Mouse (Mus musculus): ENCODE data around the gene Ppp1r16b. TPM values are rescaled to one million over a fixed set of nuclear protein-coding genes. Genes with fewer than 3 reads are reported as not detected.
A peak's percentile ranks its signal among the peaks of the same experiment; 100 is the strongest.

Gene Ppp1r16b
- polyA plus RNA-seq, 1 experiment from 2014 or later, result 30.6 TPM

DNA sequence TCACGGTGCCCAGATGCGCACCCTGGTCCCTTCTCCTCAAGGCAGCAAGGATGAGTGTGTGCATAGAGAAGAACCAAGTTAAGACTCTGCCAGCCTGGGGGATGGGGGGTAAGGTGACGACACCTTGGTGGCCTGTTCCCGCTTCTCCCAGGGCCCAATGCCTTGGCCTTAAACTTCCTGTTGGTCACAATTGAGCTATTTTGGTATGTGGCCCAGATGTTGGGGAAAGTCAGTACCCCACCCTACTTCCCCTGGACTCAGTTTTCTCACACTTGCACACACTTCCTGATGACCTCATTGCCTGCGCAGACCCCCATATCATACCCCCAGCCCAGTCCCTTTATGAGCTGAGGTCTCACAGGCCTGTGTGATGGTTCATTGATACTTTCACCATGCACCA, 23.9 kb downstream of the Ppp1r16b start:
- no peaks in the 10 kb centered on the region for H3K9me3 ChIP-seq (ENCODE audit: low read length)
- no peaks in the 10 kb centered on the region for H3K27me3 ChIP-seq (replicated peaks; ENCODE audit: insufficient read depth, low read length)
- TF ChIP-seq EP300 (IDR thresholded peaks at IDR 0.05) (peak; percentile 44; the same call in 1 of the 2 replicates), CTCF (IDR thresholded peaks at IDR 0.05) (no peak)
- H3K4me1 ChIP-seq (ENCODE audit: insufficient read depth, low read depth, low read length), result no peaks in the 10 kb centered on the region
- no peak overlapping the region for H3K4me2 ChIP-seq (replicated peaks; ENCODE audit: low read depth, low read length)
- H3K27ac ChIP-seq (ENCODE audit: low read length), result peak overlapping the region; percentile 68
- DNase-seq (ENCODE audit: low spot score) (peak; percentile 38), ATAC-seq (peak; percentile 53)
- H3K4me3 ChIP-seq (ENCODE audit: low read depth, low read length), result no peak overlapping the region
- WGBS, result 70% methylated on average over 5 of the region's 5 CpGs
- H3K9ac ChIP-seq (replicated peaks; ENCODE audit: low read depth), result no peak overlapping the region
- H3K36me3 ChIP-seq (ENCODE audit: insufficient read depth, low read length), result no peaks in the 10 kb centered on the region

DNA sequence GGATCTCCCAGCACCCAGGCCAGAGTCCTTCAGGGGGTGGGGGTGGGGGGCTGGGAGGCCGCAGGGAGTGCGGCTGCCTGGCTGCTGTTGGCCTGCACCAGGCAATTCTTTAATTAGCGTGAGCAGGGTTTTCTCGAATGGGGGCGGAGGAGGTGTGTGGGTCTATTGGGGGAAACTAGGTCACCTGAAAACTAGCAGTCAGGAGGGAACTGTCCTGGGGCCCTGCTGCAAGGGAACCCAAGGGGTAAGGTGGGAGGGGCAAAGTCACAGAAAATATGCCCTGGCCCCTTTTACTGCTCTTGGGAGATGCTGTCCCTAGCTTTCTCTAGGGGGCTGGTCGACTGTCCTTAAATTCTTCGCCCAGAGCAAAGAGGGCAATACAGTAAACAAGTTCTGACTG, 24.4 kb downstream of the Ppp1r16b start:
- DNase-seq (ENCODE audit: low spot score) (no peak), ATAC-seq (no peak)
- no peaks in the 10 kb centered on the region for H3K4me1 ChIP-seq (ENCODE audit: insufficient read depth, low read depth, low read length)
- H3K9ac ChIP-seq (replicated peaks; ENCODE audit: low read depth), result no peak overlapping the region
- H3K4me3 ChIP-seq (ENCODE audit: low read depth, low read length), result no peak overlapping the region
- H3K9me3 ChIP-seq (ENCODE audit: low read length), result no peaks in the 10 kb centered on the region
- no peaks in the 10 kb centered on the region for H3K27me3 ChIP-seq (replicated peaks; ENCODE audit: insufficient read depth, low read length)
- no peak overlapping the region for H3K27ac ChIP-seq (ENCODE audit: low read length)
- 73% methylated on average over 7 of the region's 7 CpGs for WGBS
- H3K36me3 ChIP-seq (ENCODE audit: insufficient read depth, low read length), result no peaks in the 10 kb centered on the region
- H3K4me2 ChIP-seq (replicated peaks; ENCODE audit: low read depth, low read length), result no peak overlapping the region
- no peak for TF ChIP-seq CTCF (IDR thresholded peaks at IDR 0.05)
- TF ChIP-seq EP300 (IDR thresholded peaks at IDR 0.05), result no peak

DNA sequence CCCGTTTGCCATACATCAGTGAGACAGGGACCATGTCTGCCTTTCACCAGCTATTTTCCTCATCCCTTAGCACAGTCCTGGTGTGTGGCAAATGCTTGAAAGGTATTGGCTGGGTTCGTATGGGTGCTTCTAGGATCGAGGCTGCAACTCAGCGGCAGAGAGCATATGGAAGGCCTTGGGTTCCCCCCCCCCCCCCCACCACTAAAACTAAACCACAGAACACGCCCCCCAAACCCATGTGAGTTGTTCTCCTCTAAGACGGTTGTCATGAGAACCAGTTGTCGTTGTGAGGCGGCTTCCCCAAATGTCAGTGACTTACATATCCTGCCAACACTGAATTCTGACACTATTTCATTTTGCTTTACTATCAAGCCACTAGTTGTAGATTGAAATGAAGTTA, 24.9 kb downstream of the Ppp1r16b start:
- 48% methylated on average over 8 of the region's 8 CpGs for WGBS
- Histone ChIP-seq H3K9me3 (ENCODE audit: low read length) (no peaks in the 10 kb centered on the region), H3K9ac (replicated peaks; ENCODE audit: low read depth) (no peak overlapping the region), H3K4me1 (ENCODE audit: insufficient read depth, low read depth, low read length) (no peaks in the 10 kb centered on the region), H3K36me3 (ENCODE audit: insufficient read depth, low read length) (no peaks in the 10 kb centered on the region), H3K27me3 (replicated peaks; ENCODE audit: insufficient read depth, low read length) (no peaks in the 10 kb centered on the region), H3K4me2 (replicated peaks; ENCODE audit: low read depth, low read length) (no peak overlapping the region), H3K27ac (ENCODE audit: low read length) (no peak overlapping the region), H3K4me3 (ENCODE audit: low read depth, low read length) (no peak overlapping the region)
- no peak for ATAC-seq
- DNase-seq (ENCODE audit: low spot score), result no peak
- TF ChIP-seq EP300 (IDR thresholded peaks at IDR 0.05) (no peak), CTCF (IDR thresholded peaks at IDR 0.05) (no peak)

DNA sequence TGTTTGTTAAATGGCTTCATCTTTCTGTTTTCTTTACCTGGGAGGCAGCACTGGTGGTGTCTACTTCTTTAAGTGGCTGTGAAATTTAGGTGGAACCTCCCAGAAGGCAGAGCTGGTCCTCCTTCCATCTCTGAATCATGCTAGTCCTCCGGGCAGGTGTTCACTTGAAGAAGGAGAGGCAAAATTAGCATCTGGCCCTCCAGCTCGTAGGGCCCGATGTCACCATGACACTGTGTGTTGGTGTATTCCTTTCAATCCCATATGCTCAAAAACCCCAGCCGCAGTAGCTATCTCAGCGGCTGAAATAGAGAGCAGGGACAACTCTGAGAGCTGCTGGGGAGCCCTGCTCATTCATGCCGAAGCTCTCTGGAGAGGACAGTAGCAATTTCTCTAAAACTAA, 27.0 kb downstream of the Ppp1r16b start:
- no peaks in the 10 kb centered on the region for H3K27me3 ChIP-seq (replicated peaks; ENCODE audit: insufficient read depth, low read length)
- TF ChIP-seq CTCF (IDR thresholded peaks at IDR 0.05) (no peak), EP300 (IDR thresholded peaks at IDR 0.05) (no peak)
- 76% methylated on average over 6 of the region's 6 CpGs for WGBS
- H3K9me3 ChIP-seq (ENCODE audit: low read length), result no peaks in the 10 kb centered on the region
- no peak overlapping the region for H3K27ac ChIP-seq (ENCODE audit: low read length)
- no peak overlapping the region for H3K4me3 ChIP-seq (ENCODE audit: low read depth, low read length)
- no peak overlapping the region for H3K9ac ChIP-seq (replicated peaks; ENCODE audit: low read depth)
- no peaks in the 10 kb centered on the region for H3K36me3 ChIP-seq (ENCODE audit: insufficient read depth, low read length)
- no peak overlapping the region for H3K4me2 ChIP-seq (replicated peaks; ENCODE audit: low read depth, low read length)
- DNase-seq (ENCODE audit: low spot score) (no peak), ATAC-seq (no peak)
- H3K4me1 ChIP-seq (ENCODE audit: insufficient read depth, low read depth, low read length), result no peaks in the 10 kb centered on the region

DNA sequence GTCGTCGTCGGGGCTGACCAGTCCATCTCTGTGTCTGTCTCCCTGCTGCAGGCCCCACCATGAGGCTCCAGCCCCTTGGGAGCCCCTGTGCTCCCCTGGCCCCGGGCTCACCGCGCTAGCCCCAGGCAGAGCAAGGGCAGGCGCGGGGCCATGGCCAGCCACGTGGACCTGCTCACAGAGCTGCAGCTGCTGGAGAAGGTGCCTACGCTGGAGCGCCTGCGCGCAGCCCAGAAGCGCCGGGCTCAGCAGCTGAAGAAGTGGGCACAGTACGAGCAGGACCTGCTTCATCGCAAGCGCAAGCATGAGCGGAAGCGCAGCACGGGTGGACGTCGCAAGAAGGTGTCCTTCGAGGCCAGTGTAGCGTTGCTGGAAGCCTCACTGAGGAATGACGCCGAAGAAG, 30.6 kb downstream of the Ppp1r16b start:
- no peak overlapping the region for H3K4me2 ChIP-seq (replicated peaks; ENCODE audit: low read depth, low read length)
- H3K27me3 ChIP-seq (replicated peaks; ENCODE audit: insufficient read depth, low read length), result no peaks in the 10 kb centered on the region
- no peak overlapping the region for H3K4me3 ChIP-seq (ENCODE audit: low read depth, low read length)
- no peaks in the 10 kb centered on the region for H3K4me1 ChIP-seq (ENCODE audit: insufficient read depth, low read depth, low read length)
- no peaks in the 10 kb centered on the region for H3K36me3 ChIP-seq (ENCODE audit: insufficient read depth, low read length)
- no peak overlapping the region for H3K9ac ChIP-seq (replicated peaks; ENCODE audit: low read depth)
- ATAC-seq, result peak; percentile 19
- DNase-seq (ENCODE audit: low spot score), result no peak
- WGBS, result 66% methylated on average over 27 of the region's 27 CpGs
- no peaks in the 10 kb centered on the region for H3K9me3 ChIP-seq (ENCODE audit: low read length)
- no peak for TF ChIP-seq CTCF (IDR thresholded peaks at IDR 0.05)
- TF ChIP-seq EP300 (IDR thresholded peaks at IDR 0.05), result no peak
- H3K27ac ChIP-seq (ENCODE audit: low read length), result peak overlapping the region; percentile 51

DNA sequence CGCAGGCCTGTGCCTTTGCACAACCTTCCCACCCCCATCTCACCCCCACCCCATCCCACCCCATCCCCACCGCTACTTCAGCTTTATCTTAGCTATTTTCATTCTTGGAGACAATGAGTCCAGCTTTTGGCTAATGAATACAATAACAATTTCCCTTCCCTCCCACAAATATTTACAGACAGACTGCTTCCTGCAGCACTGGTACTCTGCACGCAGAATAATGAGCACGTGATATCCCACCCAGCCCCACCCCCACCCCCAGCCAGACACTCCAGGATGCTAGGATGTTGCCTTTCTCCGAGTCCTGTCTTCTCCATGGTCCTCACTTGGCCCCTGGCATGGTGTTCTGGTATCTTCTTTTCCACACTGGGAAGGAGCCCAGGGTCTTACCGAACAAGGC, 31.3 kb downstream of the Ppp1r16b start:
- H3K4me1 ChIP-seq (ENCODE audit: insufficient read depth, low read depth, low read length), result no peaks in the 10 kb centered on the region
- peak; percentile 64 for DNase-seq (ENCODE audit: low spot score)

DNA sequence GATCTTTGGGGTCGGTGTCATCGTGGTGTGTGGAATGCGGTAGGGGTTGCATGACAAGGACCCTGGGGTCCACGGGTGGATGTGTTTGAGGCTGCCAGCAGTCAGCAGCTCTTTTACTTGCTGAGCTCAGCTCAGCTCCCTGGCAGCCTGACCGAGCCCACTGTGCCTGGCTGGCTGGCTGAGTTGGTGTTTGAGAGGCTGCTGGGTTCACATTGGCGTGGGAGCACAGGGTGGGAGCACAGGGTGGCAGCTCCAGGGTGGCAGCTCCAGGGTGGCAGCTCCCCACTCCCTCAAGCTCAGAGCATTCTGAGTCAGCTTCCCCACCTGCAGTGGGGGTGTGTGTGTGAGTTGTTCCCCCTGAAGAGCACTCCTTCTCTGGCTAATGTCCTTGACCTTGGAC, 34.7 kb downstream of the Ppp1r16b start:
- Histone ChIP-seq H3K9ac (replicated peaks; ENCODE audit: low read depth) (no peak overlapping the region), H3K36me3 (ENCODE audit: insufficient read depth, low read length) (no peaks in the 10 kb centered on the region), H3K4me2 (replicated peaks; ENCODE audit: low read depth, low read length) (no peak overlapping the region), H3K27ac (ENCODE audit: low read length) (no peak overlapping the region), H3K9me3 (ENCODE audit: low read length) (no peaks in the 10 kb centered on the region), H3K4me3 (ENCODE audit: low read depth, low read length) (no peak overlapping the region), H3K27me3 (replicated peaks; ENCODE audit: insufficient read depth, low read length) (no peaks in the 10 kb centered on the region), H3K4me1 (ENCODE audit: insufficient read depth, low read depth, low read length) (peaks cover 4% of the 10 kb centered on the region; the same call in 1 of the 2 replicates)
- TF ChIP-seq CTCF (IDR thresholded peaks at IDR 0.05) (no peak), EP300 (IDR thresholded peaks at IDR 0.05) (no peak)
- ATAC-seq, result no peak
- DNase-seq (ENCODE audit: low spot score), result no peak
- 38% methylated on average over 6 of the region's 6 CpGs for WGBS

More for the DNA sequence above, 31.3 kb downstream of the Ppp1r16b start:
- Histone ChIP-seq H3K27me3 (replicated peaks; ENCODE audit: insufficient read depth, low read length) (no peaks in the 10 kb centered on the region), H3K9me3 (ENCODE audit: low read length) (no peaks in the 10 kb centered on the region), H3K27ac (ENCODE audit: low read length) (peak overlapping the region; percentile 51; the same call in 1 of the 2 replicates), H3K36me3 (ENCODE audit: insufficient read depth, low read length) (no peaks in the 10 kb centered on the region), H3K4me3 (ENCODE audit: low read depth, low read length) (no peak overlapping the region), H3K4me2 (replicated peaks; ENCODE audit: low read depth, low read length) (no peak overlapping the region), H3K9ac (replicated peaks; ENCODE audit: low read depth) (no peak overlapping the region)
- TF ChIP-seq CTCF (IDR thresholded peaks at IDR 0.05), result no peak
- WGBS, result 61% methylated on average over 6 of the region's 6 CpGs
- ATAC-seq, result peak; percentile 90
